Mouse (Mus musculus) central nervous system, embryonic 11.5 days (tissue): Measurements from ENCODE around the gene Gsdma2. TPM values are rescaled to one million over a fixed set of nuclear protein-coding genes. Genes with fewer than 3 reads are reported as not detected.

Experiments
- polyA plus RNA-seq: library from polyadenylated mRNA; depleted of rRNA; stranded (reverse); fragments of >200 nt; gene quantifications from 2 replicates; pipeline ENCODE4 v1.2.3, GENCODE M21; 2012; rRNA removed

The Gsdma2 gene
- polyA plus RNA-seq, result 0.11 TPM in 1 of 2 replicates, not detected in the other

DNA sequence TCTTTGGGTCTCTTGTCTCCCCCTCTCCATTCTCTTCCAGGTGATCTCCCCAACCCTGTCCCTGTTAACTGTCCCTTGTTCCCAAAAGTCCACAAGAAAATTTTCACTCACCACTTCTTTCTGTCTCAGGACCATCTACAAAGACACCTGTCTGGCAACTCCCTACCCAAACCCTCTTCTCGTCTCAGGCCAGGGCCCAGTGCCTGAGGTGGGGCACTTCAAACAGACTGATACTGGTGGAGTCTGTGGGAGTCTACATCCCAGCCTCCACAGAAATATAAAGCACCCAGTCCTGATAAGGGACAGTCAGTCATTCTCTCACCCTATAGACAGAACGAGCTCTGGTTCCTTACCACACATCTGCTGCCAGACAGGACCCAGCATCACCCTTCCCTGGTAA is at the start of gene Gsdma2:
Gene Gsdma2, plus strand, starts transcription at position 301 of the 400 bp plus-strand sequence.

DNA sequence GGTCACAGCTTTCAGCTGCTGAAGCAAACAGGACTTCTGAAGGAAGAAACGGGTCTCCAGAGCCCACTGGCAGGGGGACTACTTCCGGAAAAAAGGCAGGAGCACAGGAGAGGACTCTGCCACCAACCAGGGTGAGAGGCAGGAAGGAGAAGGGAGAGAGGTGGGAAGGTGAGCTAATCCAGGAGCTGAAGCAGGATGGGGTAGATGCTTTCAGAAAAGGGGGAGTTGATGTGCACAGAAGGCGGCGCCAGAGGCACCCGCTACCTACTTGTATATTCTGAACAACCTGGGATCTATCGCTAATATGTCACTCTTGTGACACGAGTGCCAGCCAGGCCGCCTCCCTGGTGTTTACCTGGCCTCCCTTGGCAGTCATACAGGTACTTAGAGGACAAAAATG is 48.6 kb upstream of the Gsdma2 start, which contains the start of gene Lrrc3c:
Gene Lrrc3c, plus strand, starts transcription at position 301 of the 400 bp plus-strand sequence.

DNA sequence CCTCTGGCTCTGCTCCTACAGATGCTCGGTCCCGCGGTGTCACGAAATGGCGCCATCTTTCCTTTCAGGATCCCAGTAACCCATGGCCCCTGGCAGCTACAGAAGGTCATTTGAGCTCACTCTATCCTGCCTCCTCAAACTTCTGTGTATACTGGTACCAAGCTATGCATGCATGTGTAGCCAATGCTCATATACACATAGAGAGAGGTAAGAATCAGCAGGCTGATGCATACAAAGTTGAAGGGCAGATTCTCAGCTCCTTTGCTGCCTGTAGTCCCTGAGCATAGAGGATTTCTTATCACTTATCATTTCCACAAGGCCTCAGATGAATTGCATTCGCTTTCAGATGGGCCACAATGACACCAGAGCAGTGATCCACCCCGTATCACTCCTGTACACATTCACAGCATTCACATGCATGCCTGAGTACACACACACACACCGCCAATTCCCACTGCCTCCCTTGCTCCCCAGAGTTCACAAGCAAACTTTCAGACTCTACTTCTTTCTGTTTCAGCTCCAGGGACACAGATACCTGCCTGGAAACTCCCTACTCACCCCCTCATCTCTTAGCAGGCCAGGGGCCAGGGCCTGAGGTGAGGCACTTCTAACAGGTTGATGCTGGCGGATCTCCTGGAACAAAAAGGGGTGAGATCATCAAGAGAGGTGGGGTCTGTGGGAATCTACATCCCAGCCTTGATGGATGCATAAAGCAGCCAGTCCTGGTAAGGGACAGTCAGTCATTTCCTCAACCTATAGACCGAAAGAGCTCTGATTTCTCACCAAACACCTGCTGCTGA is 20.7 kb upstream of the Gsdma2 start, which contains the start of the genes Gm12355 and Gsdma3:
Gene Gm12355, minus strand, starts transcription at position 51 of the 800 bp plus-strand sequence.
Gene Gsdma3, plus strand, starts transcription at position 750 of the 800 bp plus-strand sequence.

DNA sequence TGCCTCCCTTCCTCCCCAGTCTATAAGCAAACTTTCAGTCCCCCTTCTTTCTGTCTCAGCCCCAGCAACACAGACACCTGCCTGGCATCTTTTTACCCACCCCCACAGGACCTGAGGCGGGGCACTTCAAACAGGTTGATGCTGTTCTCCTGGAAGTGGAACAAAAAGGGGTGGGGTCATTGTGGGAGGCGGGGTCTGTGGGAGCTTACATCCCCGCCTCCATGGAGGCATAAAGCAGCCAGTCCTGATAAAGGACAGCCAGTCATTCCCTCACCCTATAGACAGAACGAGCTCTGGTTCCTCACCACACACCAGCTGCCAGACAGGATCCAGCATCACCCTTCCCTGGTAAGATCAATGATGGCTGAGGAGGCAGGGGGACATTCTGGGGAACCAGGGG is 17.5 kb downstream of the Gsdma2 start, which contains the start of gene Gsdma:
Gene Gsdma, plus strand, starts transcription at position 261 of the 400 bp plus-strand sequence.

DNA sequence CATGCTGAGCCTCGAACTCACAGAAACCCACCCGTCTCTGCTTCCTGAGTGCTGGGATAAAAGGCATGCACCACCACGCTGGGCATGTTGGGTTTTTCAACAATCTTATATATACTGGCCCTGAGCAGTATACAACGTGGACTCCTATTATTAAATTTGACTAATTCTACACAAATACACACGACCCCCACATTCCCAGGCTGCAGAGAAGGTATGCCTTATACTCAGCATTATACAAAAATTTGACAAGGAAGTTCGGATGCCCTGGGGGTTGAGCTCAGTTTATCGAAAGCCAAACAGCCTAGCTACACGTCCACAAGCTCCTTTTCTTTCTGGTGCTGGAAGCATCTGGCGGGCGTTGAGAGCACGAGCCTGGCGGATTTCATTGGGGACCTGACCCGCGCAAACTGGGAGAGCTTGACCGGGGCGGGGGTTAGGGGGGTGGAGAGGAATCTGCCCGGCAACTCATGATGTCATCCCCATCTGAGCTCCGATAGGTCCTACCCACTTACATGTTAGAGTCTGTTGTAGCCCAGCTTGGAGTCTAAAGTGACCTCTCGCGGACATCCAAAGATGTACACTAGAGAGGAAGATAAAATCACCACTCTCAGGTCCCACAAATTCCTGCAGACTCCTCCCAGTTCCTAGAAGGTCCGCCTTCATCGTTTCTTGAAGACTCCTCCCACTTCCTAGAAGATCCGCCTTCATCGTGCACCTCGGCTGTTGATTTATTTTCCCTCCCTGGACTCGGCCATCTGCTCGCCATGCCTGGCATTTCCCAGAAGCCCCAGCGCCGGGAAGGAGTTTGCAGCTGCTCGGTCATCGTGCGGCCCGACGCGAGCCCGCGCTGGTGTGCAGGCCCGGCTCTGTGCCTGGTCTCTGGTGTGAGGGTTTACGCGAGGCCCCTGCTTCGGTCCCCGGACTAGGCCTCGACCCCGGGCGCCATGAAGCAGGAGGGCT is 35.5 kb downstream of the Gsdma2 start, which contains the start of gene Psmd3:
Gene Psmd3, plus strand, starts transcription at position 769 of the 960 bp plus-strand sequence.

DNA sequence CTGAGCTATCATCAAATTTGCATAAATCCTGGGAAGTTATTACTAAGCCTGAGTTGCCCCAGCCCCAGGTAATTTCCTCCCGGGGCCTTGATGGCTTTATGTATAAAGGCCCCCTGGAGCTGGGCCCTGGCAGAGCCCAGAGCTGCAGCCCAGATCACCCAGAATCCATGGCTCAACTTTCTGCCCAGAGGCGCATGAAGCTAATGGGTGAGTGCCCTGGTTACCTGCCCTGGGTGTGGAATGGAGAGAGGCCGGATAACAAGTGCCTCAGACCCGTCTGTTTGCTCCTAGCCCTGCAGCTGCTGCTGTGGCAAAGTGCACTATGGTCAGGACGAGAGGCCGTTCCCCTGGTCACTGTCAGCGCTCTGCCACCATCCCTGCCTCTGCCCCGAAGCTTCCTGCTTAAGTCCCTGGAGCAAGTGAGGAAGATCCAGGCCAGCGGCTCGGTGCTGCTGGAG is 54.7 kb downstream of the Gsdma2 start, which contains the start of gene Csf3:
Gene Csf3, plus strand, starts transcription at position 51 of the 458 bp plus-strand sequence.

Other genes starting within 250 kb of the Gsdma2 start
- gene Pgap3, start 246.3 kb upstream of the Gsdma2 start, polyA plus RNA-seq, result 6.9 and 11.2 TPM in 2 replicates
- gene Erbb2, start 234.3 kb upstream of the Gsdma2 start, polyA plus RNA-seq, result 12.3 and 20.9 TPM in 2 replicates
- 73.6 and 108 TPM in 2 replicates for gene Mien1, start 207.8 kb upstream of the Gsdma2 start, polyA plus RNA-seq
- 3.2 and 3.3 TPM in 2 replicates for gene Grb7, start 200.4 kb upstream of the Gsdma2 start, polyA plus RNA-seq
- 0.04 and 0.09 TPM in 2 replicates for gene Ikzf3, start 100.7 kb upstream of the Gsdma2 start, polyA plus RNA-seq
- 0.09 and 0.44 TPM in 2 replicates for gene Zpbp2, start 95.7 kb upstream of the Gsdma2 start, polyA plus RNA-seq
- 51.7 and 70.0 TPM in 2 replicates for gene Ormdl3, start 59.4 kb upstream of the Gsdma2 start, polyA plus RNA-seq
- not detected in 2 replicates for gene Lrrc3c, start 48.5 kb upstream of the Gsdma2 start, polyA plus RNA-seq
- gene Gm12355, start 21.1 kb upstream of the Gsdma2 start, polyA plus RNA-seq, result 0.62 and 2.6 TPM in 2 replicates
- not detected in 2 replicates for gene Gsdma3, start 20.4 kb upstream of the Gsdma2 start, polyA plus RNA-seq
- 0.02 TPM in 1 of 2 replicates, not detected in the other for gene Gsdma, start 17.6 kb downstream of the Gsdma2 start, polyA plus RNA-seq
- 165 and 173 TPM in 2 replicates for gene Psmd3, start 35.8 kb downstream of the Gsdma2 start, polyA plus RNA-seq
- gene Csf3, start 54.5 kb downstream of the Gsdma2 start, polyA plus RNA-seq, result not detected in 2 replicates
- gene Med24, start 82.7 kb downstream of the Gsdma2 start, polyA plus RNA-seq, result 71.0 and 91.8 TPM in 2 replicates
- gene Thra, start 93.9 kb downstream of the Gsdma2 start, polyA plus RNA-seq, result 104 and 116 TPM in 2 replicates
- 0.91 and 1.3 TPM in 2 replicates for gene Nr1d1, start 128.6 kb downstream of the Gsdma2 start, polyA plus RNA-seq
- 104 and 142 TPM in 2 replicates for gene Msl1, start 148.8 kb downstream of the Gsdma2 start, polyA plus RNA-seq
- 60.4 and 105 TPM in 2 replicates for gene Casc3, start 158.1 kb downstream of the Gsdma2 start, polyA plus RNA-seq
- gene Rapgefl1, start 190.0 kb downstream of the Gsdma2 start, polyA plus RNA-seq, result 6.0 and 9.7 TPM in 2 replicates
- 10.0 and 11.9 TPM in 2 replicates for gene Wipf2, start 216.9 kb downstream of the Gsdma2 start, polyA plus RNA-seq